Mouse (Mus musculus) cerebellum, postnatal 4 days (tissue): Measurements from ENCODE around the gene Sdc4.
A peak's percentile ranks its signal among the peaks of the same experiment; 100 is the strongest.

ENCODE experiments used
- DNase-seq, 2 experiments: peaks; one replicate each; pipeline ENCODE4 v3.0.0; 2022; ENCODE audit warnings: low spot score in 2 of 2, mixed read lengths in 1 of 2

Sdc4 gene

DNA sequence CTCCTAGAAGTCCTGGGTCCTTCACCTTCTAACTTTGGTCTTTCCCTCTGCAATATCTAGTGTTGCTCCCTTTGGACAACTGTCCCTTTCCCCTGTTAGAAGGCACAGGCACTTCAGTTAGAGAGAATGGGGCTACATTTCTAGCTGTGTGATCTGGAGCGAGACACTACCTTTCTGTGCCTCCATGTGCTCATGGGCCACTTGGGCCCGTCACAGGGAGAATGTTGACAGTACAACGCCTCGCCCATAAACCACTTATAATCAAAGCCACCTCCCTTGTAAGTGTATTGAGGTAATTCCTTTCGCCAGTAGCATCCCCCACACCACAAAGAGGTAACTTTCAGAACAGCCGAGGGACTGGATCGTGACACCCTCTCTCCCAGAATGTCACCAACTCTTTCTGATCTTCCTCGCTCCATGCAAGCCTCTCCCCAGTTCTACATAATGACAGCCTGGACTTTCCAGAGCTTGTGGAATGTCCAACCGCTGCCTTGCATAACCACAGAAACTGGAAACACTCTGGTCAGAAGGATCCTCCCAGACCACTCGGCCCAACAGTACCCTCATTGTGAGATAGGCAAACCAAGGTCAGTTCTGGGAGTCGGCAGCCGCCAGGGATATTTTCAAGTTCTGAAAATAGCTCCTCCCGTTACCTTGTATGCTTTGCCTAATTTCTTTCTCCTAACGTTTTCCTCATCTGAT lies 5.8 kb upstream of the Sdc4 start:
- DNase-seq = no peak

DNA sequence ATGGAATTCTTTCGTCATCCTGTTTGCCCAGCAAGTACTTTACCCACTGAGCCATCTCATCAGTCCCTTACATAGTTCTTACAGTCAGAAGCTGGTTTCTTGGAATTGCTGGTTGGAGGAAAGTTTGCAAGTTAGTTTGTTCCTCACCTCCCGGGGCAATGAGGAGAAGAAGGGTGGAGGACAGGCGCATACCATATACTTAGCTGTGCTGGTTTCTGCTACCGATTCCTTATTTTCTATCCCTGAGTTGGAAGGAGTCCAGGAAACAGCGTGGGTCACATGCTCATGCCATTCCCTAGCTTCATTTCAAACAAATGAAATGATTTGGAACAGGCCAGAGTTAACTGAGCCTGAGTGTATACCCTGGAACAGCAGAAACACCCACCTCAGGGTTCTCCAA lies 5.2 kb upstream of the Sdc4 start:
- no peak for DNase-seq

DNA sequence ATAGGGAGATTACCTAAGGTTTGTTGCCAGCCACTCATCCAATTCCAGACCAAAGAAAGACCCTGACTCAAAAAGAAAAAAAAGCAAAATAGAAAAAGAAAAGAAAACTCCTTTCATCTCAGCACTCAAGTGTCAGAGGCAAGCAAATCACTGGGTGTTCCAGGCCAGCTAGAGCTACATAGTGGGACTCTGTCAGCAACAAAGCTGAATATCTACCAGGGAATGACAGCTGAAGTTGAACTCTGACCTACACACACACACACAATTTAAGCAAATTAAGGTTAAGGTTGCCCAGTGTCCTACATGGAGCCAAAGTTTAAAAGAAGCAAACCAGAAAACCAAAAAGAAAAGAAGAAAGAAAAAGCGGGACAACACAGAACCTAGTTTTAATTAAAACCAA lies 4.5 kb upstream of the Sdc4 start:
- no peak for DNase-seq

DNA sequence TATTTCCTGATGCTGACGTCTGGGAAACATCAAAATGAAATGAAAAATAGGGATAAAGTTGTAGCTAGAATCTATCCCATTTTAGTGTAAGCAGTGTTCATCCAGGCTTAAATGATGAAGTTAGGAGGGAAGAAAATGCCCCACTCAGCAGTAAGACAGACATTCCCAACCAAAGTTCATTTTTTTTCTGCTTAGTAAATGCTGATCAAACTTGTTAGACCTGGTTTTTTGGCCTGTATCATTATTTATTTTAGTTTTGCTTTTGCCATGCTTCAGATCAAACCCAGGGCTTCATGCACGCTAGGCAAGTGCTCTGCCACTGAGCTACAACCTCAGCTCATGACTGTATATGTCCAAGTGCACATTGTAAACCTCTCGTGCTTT lies 2.4 kb upstream of the Sdc4 start:
- no peak for DNase-seq

DNA sequence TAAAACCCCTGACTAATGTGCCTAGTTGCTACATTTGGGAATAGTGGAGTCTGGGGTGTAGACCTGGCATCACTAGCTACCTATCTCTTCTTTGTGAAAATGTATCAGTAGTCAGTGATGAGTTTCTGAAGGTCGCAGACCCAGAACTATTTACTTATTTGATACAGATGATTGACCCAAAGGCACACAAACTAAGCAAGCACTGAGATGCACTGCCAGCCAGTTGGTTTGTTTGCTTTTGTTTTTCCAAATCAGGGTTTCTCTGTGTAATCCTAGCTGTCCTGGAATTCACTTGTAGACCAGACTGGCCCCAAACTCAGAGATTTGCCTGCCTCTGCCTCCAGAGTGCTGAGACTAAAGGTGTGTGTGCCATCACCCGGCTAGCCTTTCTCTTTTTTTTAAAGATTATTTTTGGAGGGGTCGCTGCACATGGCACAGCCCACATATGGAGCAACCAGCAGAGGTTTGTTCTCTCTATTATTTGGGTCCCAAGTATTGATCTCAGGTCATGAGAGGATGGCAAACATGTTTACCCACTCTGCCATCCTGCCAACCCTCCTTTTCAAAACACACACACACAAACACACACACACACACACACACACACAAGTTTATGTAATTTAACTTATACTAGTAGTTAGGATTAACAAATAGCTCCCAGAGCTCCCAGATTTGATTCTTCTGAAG lies 1.9 kb upstream of the Sdc4 start:
- DNase-seq = no peak

DNA sequence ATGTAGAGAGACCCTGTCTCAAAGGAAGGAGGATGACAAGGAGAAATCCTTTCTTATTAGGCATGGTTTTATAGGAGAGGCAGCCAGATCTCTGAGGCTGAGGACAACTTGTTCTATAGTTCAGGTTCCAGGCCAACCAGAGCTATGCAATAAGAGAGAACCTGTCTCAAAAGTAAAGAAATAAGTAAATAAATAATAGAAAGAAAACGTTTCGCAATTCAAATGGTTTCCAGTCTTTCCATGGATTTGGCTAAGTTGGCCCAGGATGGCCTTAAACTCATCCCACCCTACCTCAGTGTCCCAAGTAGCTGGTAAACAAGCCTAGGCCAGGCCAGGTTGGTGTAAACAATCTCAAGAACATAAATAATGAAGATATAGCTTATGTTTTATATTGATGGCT lies 1.0 kb upstream of the Sdc4 start:
- no peak for DNase-seq

DNA sequence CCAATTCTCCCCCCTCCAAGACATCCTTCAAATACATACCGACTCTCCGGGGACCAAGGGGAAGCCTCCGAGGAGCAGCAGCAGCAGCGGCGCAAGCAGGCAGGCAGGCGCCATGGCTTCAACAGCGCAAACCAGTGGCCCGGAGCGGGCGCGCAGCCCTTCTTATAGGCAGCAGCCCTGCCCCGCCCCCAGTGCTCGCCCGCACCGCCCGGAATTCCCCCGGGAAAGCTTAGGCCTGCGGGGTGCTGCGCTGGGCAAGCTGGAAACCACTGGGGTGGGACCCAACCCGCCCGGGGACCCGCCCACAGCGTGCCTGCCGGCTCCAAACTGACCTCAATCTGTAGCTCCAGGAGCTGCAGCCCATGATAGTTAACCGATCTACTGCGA lies 643 bp downstream of the Sdc4 start:
- DNase-seq = peak; percentile 63 to 67

DNA sequence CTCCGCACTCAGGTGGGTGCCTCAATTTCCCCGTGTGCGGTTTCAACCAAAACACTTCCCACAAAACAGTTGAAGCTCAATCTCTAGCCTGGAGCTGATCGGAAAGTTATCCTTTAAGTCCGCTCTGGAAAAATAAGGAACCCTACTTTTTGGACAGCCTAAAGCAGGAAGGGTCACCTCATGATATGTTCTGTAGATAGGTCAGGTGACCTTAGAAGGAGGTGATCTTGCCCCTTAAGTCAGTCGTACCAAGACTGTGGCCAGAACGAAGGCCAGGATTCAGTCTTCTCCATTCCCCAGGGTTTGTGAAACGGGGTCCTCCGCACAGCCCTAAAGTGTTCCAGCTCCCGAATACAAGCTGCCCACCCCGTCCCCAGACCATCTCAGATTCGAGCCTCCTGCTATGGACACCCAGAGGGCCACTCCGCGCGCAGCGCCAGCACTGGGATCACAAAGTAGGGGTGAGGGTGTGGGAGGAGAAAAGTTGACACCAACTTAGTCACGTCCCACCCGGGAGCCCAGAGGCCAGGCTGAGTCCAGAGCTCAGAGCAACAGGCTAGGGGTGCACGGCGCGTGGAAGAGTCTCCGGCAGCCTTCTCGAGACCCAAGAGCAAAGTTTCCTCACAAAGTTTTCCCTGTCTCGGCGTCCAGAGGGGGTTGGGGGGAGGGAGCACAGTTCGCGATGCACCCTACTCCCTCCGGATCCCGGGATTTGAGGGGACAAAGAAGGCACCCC lies 1.2 kb downstream of the Sdc4 start:
- DNase-seq = no peak

DNA sequence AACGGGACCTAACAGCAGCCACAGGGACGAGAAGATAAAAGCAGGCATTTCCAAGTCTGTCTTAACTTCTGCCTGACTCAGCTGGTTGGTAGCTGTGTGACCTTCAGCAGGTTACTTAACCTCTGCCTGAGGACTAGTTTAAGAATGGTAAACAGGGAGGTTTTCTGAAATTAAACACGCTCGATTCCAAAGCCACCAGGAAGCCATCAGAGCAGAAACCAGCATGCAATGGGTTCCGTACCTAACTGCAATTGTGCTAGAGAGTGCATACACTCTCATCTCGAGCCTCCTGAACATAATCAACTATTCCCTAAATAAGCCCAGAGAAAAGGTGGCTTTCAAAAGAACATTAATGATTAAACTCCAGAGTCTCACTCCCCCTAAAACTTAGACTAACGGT lies 2.0 kb downstream of the Sdc4 start:
- DNase-seq = no peak

DNA sequence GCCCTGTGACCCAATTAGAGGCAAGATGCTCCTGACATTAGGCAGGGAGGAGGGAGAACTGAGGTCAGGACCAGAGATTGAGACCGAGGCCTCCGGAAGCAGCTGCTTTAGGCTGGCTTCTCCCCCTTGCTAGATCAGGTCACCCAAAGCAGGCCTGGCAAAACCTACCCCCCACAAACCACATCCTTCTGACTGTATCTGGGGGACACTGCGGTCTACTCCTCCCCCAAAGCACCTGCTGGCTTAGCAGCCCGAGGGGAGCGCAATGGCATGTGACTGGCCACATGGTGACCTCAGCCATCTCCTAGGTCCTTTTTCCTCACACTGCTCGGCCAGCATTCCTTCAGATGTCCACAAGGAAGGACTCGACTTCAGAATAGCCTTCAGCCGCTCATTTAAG lies 2.5 kb downstream of the Sdc4 start:
- no peak for DNase-seq

DNA sequence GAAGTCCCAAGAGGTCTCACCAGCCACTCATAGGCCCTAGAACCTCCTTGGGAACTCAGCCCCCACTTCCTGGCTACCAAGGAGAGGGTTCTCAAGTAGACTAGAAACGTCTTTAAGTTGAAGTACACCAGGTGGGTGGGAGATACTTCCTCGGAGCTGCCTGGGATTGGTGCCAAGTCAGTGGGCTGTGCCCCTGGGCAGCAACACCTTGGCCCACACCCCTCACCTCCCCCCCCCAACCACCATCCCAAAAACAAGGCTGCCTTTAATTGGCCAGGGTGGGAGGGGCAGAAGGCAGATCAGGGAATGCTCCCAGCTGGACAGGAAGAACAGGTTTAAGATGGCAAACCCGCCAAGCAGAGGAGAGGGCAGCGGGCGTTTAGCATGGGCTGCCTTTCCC lies 3.4 kb downstream of the Sdc4 start:
- DNase-seq = no peak

DNA sequence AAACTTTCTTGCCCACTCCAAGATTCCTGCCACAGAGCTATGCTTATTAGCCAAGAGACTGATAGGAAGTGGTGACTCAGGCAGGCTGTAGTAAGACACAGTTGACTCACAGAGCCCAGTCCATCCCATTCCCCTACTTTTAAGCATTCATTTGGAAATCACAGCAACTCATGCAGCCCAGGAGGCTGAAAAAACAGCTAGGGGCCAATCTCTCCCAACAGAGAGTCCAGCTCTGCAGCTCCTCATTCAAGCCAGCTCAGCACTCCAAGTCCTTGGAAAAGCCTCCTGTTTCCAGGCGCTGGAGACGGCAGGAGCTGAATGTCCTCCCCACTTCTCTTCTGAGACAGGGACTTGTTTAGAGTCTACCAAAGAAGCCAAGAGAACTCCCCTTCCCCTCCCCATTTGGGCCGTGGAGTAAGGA lies 4.7 kb downstream of the Sdc4 start:
- DNase-seq = no peak

DNA sequence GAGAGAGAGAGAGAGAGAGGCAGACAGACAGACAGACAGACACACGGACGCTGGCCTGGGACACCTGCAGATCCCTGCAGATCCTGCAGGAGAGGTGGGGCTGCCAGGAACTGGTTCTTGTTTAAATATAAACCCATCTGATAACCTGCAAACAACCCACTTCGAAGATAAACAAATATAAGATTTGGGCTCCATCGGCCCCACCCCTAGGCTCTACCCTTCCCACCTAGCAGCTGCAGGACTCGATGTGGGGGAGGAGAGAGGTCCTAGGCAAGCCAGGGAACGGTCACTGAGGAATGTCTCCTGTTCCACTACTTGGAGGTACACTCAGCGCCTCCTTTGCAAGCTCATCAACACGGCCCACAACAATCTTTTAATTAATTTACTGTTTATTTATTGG lies 5.4 kb downstream of the Sdc4 start:
- DNase-seq = no peak

DNA sequence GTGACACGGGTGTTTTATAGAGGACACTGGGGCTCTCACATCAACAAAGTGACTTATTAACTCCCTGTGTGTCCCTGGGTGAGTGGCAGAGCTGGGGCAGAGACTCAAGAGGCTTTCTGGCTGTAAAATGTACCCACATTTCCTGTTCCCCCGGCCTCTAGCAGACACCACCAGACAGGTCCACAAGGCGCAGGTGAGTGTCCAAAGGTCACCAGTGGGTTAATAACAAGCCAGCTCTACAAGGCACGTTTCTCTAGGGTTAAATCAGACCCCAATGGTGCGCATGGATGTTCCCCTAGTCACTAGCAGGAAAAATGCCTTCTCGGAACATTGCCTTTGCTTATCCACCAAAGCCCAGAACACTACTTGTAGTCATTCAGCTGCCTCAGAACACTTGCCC lies 6.0 kb downstream of the Sdc4 start:
- no peak for DNase-seq

DNA sequence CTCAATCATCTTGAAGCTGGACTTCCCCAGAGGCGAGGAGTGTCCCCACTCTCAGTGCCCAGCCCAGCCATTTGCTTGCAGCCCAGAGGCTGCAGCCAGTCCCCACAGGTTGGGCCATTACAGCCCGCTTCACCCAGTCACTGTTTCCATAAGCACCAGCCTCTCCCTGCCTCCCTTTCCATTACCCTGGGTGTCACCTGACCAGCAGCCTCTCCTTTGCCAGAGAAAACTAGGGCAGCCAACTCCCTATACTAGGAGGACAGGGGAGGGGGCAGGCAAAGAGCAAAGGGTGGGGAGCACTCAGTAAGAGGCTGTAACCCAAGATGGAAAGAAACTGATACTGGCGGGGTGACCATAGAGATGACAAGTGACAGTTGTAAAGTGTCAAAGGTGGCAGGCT lies 6.7 kb downstream of the Sdc4 start:
- DNase-seq = no peak

DNA sequence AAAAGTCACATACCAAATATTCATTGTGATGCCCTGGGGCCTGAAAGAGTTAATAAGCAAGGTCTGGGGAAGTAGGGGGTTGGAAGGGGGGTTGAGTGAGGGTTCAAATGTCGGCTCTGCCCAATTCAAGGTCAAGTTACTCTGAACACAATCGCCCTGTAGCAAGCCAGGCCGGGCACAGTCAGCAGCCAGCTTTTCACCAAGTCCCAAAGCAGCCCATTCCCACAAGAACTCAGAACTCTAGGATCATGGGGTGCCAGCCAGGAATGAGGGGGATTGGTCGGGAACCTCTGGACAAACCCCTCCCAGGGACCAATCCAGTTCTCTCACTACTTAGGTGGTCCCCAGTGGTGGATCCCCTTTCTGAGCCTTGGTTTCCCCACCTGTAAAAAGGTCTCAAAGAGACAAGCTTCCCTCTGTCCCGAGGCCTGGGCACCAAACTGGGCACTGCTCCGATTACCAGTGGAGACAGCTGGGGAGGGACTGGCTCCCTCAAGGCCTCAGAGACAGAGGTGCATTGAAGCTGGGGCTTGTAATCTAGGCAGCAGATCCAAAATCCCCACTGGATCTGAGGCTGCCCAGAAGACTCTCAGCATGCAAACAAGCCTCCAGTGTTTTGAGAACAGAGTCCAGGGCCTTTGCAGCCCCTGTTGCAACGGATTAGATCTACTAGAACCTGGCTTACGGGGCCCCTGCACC lies 7.3 kb downstream of the Sdc4 start:
- no peak for DNase-seq

DNA sequence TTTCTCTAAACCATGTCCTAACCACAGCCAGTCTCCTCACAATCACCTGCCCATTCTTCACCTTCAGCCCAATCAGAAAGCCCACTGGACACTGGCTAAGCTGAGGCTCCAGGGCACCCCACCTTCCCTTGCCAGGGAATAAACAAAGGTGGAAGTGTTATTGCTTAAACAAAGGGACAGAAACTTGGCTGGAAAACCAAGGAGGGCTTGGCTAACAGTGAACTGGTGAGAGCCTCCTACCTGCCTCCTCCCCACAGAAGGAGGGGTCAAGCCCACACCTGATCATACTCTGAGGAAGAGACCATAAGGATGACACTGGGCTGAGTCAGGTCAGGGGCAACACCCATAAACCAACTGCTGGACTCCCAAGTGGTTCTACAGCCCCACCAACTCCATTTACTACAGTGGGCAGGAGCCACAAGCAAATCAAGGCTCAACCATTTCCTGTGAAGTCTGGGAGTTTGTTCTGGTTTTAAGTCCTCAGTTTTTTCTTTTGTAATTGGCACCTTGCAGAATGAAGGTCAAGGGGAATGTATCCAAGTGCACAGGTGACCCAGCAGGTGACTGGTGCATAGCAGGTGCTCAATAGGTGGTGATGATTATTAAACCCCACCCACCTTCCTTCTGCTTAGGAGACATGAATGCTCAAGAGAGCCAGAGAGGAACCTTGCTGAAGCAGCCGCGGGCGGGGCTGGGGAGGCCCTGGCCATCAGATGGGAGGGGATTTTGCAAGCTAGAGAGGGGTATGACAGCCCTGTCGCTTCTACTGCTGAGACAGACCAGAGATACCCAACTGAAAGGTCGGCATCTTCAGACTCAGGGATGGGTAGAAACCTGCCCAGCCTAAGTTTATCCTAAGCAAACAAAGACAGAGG lies 8.2 kb downstream of the Sdc4 start:
- DNase-seq = no peak

DNA sequence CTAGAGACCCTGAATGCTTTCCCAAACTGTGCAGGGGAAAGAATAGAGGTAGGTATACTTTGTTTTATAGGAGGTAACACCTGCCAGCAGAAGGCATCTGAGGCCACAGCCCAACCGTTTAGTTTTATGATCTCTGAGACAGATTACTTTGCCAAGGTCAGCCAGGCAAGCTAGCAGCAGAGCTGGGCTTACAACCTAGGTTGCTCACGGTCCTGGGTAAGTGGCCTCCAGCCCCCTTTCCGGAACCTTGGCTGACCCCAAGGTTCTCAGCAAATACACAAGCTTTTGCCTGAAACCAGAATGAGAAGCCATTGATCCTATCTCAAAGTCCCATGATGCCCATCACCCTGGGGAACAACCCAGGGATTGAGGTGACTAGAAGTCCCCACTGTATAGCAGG lies 9.0 kb downstream of the Sdc4 start:
- no peak for DNase-seq

DNA sequence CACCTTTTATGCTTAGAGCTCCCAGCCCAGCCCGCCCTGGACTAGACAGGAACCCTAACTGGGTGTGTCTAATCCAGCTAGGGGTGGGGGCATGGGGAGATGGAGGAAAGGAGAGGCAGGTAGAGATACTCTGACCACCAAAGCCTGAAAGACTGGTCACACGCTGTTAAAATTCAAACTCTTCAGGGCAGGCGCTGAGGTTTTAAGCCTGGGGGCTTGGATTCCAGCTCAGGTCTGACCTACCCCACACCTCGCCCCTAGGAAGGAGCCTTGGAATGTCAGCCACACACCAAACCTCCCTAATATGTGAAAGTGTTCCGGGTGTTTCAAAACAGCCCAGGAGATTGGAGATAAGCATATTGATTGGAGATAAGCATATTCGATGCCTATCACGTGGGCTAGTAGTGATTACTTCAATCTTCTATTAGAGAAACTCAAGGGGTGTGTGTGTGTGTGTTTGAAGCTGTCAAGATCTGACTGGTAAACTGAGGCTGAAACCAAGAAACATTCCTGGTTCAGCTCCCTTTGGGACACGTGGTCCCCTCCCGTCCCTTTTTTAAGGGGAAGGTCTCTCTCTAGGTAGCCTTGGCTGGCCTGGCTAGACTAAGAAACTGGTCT lies 10.3 kb downstream of the Sdc4 start:
- no peak for DNase-seq

DNA sequence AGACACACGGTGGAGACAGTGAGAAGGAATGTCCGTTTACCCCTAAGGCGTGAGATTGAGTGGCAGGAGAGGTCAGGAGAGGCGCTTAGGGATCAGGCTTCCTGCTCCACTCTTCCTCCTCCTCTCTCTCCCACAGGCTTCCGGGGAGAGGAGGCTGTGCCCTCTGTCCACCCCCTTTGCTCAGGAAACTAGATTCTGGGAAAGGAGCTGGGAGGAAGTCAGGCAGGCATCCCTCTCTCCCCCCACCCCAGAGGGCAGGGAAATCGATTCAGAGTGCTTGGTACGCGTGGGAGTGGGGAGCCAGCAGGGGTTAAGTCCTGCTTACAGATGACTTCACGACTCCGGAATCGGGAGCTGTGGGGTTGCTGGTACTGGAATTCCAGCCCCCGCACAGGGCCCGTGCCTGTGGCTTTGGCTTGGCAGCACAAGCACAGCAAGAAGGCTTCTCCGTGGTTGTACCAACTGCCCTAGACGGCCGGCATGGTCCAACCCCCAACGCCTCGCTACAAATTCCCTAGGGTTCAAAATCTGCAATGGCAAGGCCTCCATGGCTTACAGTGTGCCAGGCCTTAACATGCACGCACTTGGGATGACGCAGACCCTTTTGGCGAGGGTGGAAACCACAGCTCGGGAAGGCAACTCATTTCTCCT lies 11.0 kb downstream of the Sdc4 start:
- no peak for DNase-seq
